Mouse (Mus musculus) cerebellum, adult 2 months (tissue): Measurements from ENCODE around the gene Ccdc124.

ENCODE experiments used
- CTCF ChIP-seq: fragments of 200-500 bp; IDR thresholded peaks from 2 replicates; pipeline ENCODE4 v1.5.1; 2011; ENCODE audit warnings: low read depth, mild to moderate bottlenecking, control low read depth, low read length, moderate library complexity, borderline replicate concordance; ENCODE audit not compliant: insufficient read depth
- POLR2A ChIP-seq: fragments of 200-500 bp; IDR thresholded peaks from 2 replicates; pipeline ENCODE4 v1.6.1; 2011; ENCODE audit warnings: low read length, control low read depth, borderline replicate concordance; ENCODE audit not compliant: insufficient read depth

GRCm38 (mm10) chr8:70899226-70899625, 25.5 kb upstream of the Ccdc124 start:
- TF ChIP-seq CTCF (no peak), POLR2A (no peak)
